Mouse (Mus musculus): ENCODE data around the gene Gm10197.
"Not testable (repeated sequence)": the region's sequence is repeated elsewhere in the genome, so short reads cannot be mapped to it uniquely, and the experiment has no call there.

DNA sequence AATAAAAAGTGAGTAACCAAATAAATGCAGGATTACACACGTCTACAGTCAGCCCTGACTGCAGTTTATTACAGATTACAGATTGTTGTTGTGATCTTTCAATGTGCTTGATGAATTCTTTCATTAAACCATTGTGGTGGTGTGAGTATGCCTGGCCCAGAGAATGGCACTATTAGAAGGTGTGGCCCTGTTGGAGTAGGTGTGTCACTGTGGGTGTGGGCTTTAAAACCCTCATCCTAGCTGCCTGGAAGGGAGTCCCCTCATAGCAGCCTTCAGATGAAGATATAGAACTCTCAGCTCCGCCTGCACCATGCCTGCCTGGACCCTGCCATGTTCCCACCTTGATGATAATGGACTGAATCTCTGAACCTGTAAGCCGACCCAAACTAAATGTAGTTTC is 23.4 kb upstream of the Gm10197 start:
- not testable (repeated sequence) for TF ChIP-seq CTCF (IDR thresholded peaks at IDR 0.05; ENCODE audit: control insufficient read depth, insufficient read depth, insufficient replicate concordance, low read depth, low read length); POLR2A (IDR thresholded peaks at IDR 0.05; ENCODE audit: control insufficient read depth, low read depth, low read length)

All from testis, adult 2 months (tissue).